Mouse (Mus musculus) kidney, postnatal 25 days (tissue): Measurements from ENCODE around the gene Bckdha.

Source experiments
- DNase-seq, 2 experiments: peaks; one replicate each; pipeline ENCODE4 v3.0.0; 2021; ENCODE audit warnings: mixed read lengths in 2 of 2

The Bckdha gene

GRCm38 (mm10) chr7:25644631-25645030, 14.2 kb downstream of the Bckdha start:
- DNase-seq = no peak

GRCm38 (mm10) chr7:25644136-25644535, 14.6 kb downstream of the Bckdha start:
- no peak for DNase-seq

- DNase-seq = no peak
Measured at GRCm38 (mm10) chr7:25639754-25640153, 19.0 kb downstream of the Bckdha start.

- DNase-seq = no peak
Measured at GRCm38 (mm10) chr7:25637099-25637498, 21.7 kb downstream of the Bckdha start.

GRCm38 (mm10) chr7:25636373-25636772, 22.4 kb downstream of the Bckdha start:
- no peak for DNase-seq

- DNase-seq = no peak
Measured at GRCm38 (mm10) chr7:25632679-25633078, 26.1 kb downstream of the Bckdha start.

GRCm38 (mm10) chr7:25628323-25628620, 30.5 kb downstream of the Bckdha start:
- DNase-seq = peak; percentile 19 to 62

- peak; percentile 79 to 90 for DNase-seq
Measured at GRCm38 (mm10) chr7:25627431-25628322, 31.1 kb downstream of the Bckdha start.

GRCm38 (mm10) chr7:25626509-25627430, 32.0 kb downstream of the Bckdha start, which contains the start of gene B3gnt8:
Gene B3gnt8 (plus strand): TSS chr7:25626654.
- DNase-seq = peak; percentile 32 to 74

GRCm38 (mm10) chr7:25625594-25626250, 33.1 kb downstream of the Bckdha start:
- DNase-seq = peak in 1 of 2 experiments; percentile 66

GRCm38 (mm10) chr7:25624851-25625250, 33.9 kb downstream of the Bckdha start:
- DNase-seq = no peak

GRCm38 (mm10) chr7:25623857-25624370, 34.9 kb downstream of the Bckdha start:
- DNase-seq = no peak

GRCm38 (mm10) chr7:25620751-25621150, 38.0 kb downstream of the Bckdha start:
- DNase-seq = peak in 1 of 2 experiments; percentile 30

- DNase-seq = peak in 1 of 2 experiments; percentile 36
Measured at GRCm38 (mm10) chr7:25620101-25620500, 38.7 kb downstream of the Bckdha start.

- no peak for DNase-seq
Measured at GRCm38 (mm10) chr7:25619722-25619991, 39.1 kb downstream of the Bckdha start.

GRCm38 (mm10) chr7:25618865-25619721, 39.7 kb downstream of the Bckdha start, which contains the start of gene Dmac2:
Gene Dmac2 (plus strand): TSS chr7:25619414.
- DNase-seq = peak; percentile 97

- peak in 1 of 2 experiments; percentile 29 for DNase-seq
Measured at GRCm38 (mm10) chr7:25617376-25618160, 41.2 kb downstream of the Bckdha start.

- peak; percentile 87 to 95 for DNase-seq
Measured at GRCm38 (mm10) chr7:25615706-25616011, 43.1 kb downstream of the Bckdha start, which contains the start of gene Erich4. Gene Erich4 (minus strand): TSS chr7:25615892.

GRCm38 (mm10) chr7:25614831-25615705, 43.7 kb downstream of the Bckdha start:
- DNase-seq = peak; percentile 50 to 62

GRCm38 (mm10) chr7:25614086-25614485, 44.7 kb downstream of the Bckdha start:
- peak in 1 of 2 experiments; percentile 27 for DNase-seq
